In the genomic region with DNA sequence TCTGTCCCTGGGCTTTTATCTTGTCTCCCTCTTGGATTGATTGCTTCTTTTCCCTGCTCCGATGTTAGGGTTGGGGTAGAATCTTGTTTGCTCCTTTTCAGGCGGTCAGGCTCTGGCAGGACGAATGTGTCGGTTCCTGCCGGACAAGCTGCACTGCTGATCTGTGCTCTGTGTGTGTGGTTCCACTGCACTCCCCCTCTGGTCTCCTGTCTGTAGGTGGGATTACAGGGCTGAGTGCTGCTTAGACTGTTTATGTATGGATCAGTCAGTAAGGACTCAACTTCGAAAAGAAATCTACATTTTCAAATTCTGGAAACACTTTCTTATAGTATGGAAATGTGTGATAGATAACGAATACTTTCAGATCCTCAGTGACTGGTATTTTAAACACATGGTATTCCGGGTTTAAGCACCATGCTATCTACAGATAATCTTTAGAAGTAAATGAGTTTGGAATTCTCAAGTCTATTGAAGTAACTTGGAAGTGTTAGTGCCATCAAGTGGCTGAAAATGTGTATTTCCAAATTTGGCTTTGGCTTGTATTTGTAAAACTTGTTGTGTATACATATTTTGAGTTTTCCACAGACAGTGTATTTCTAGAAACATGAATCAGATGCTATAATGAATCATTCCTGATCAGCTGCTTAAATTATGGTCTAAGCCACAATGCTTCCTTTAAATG, we compare ENCODE assay signal across 15 mouse cellular contexts. TPM values are rescaled to one million over a fixed set of nuclear protein-coding genes. Genes with fewer than 3 reads are reported as not detected.
DNase-seq lines count a peak whose midpoint lies in the region; ATAC-seq and TF ChIP-seq lines count a peak whose summit lies in the region.
"Had no signal": no experiment of that assay in that cellular context is flagged by ENCODE, and none has a peak within 500 bp of the region (broad histone marks: within the 10 kb centered on the region; RNA-seq: fewer than 3 reads in every experiment).

No protein-coding gene starts in this region.

- peaks cover 3% of the 10 kb centered on the region for H3K36me3 ChIP-seq in embryonic facial prominence, embryonic 11.5 days (replicated peaks; ENCODE audit: control insufficient read depth, insufficient read depth, low read depth, low read length)
- H3K36me3 ChIP-seq in embryonic facial prominence, embryonic 10.5 days (replicated peaks) = peaks cover 85% of the 10 kb centered on the region
- H3K36me3 ChIP-seq in kidney, embryonic 15.5 days = peaks cover 72% of the 10 kb centered on the region

- POLR2A ChIA-PET in Patski (lab: Charles Lee) = no interaction called here

- TF ChIP-seq CTCF in Patski (IDR thresholded peaks at IDR 0.05) = peak; percentile 22

- H3K4me1 ChIP-seq in embryonic facial prominence, embryonic 11.5 days (ENCODE audit: control insufficient read depth, insufficient read depth, low read length) = no peaks in the 10 kb centered on the region
- no peaks in the 10 kb centered on the region for H3K4me1 ChIP-seq in embryonic facial prominence, embryonic 10.5 days
- H3K4me1 ChIP-seq in kidney, embryonic 15.5 days = no peaks in the 10 kb centered on the region
- H3K4me1 ChIP-seq: embryonic facial prominence, embryonic 12.5 days; heart, embryonic 12.5 days; hindbrain, embryonic 15.5 days had no signal

- no peak overlapping the region for H3K9ac ChIP-seq in embryonic facial prominence, embryonic 11.5 days (replicated peaks; ENCODE audit: low read length)
- H3K9ac ChIP-seq in kidney, embryonic 15.5 days = no peak overlapping the region
- H3K9ac ChIP-seq: embryonic facial prominence, embryonic 12.5 days; heart, embryonic 12.5 days; hindbrain, embryonic 15.5 days had no signal

- H3K4me3 ChIP-seq in embryonic facial prominence, embryonic 11.5 days (ENCODE audit: low read depth, low read length) = no peak overlapping the region
- no peak overlapping the region for H3K4me3 ChIP-seq in embryonic facial prominence, embryonic 10.5 days
- no peak overlapping the region for H3K4me3 ChIP-seq in kidney, embryonic 15.5 days (replicated peaks)
- H3K4me3 ChIP-seq: embryonic facial prominence, embryonic 12.5 days; heart, embryonic 12.5 days; hindbrain, embryonic 15.5 days had no signal

- H3K27ac ChIP-seq in embryonic facial prominence, embryonic 11.5 days (replicated peaks; ENCODE audit: low read depth, low read length) = no peak overlapping the region
- H3K27ac ChIP-seq in embryonic facial prominence, embryonic 10.5 days (replicated peaks) = no peak overlapping the region
- H3K27ac ChIP-seq in kidney, embryonic 15.5 days = no peak overlapping the region
- H3K27ac ChIP-seq: embryonic facial prominence, embryonic 12.5 days; hindbrain, embryonic 15.5 days had no signal

- H3K9me3 ChIP-seq in embryonic facial prominence, embryonic 11.5 days (replicated peaks; ENCODE audit: control insufficient read depth, low read length) = no peaks in the 10 kb centered on the region
- no peaks in the 10 kb centered on the region for H3K9me3 ChIP-seq in embryonic facial prominence, embryonic 10.5 days
- no peaks in the 10 kb centered on the region for H3K9me3 ChIP-seq in kidney, embryonic 15.5 days (replicated peaks)
- H3K9me3 ChIP-seq: embryonic facial prominence, embryonic 12.5 days; heart, embryonic 12.5 days; hindbrain, embryonic 15.5 days had no signal

- no peak overlapping the region for H3K4me2 ChIP-seq in embryonic facial prominence, embryonic 11.5 days (ENCODE audit: low read depth, low read length)
- H3K4me2 ChIP-seq in kidney, embryonic 15.5 days = no peak overlapping the region
- H3K4me2 ChIP-seq: embryonic facial prominence, embryonic 12.5 days; heart, embryonic 12.5 days; hindbrain, embryonic 15.5 days had no signal

- ATAC-seq in embryonic facial prominence, embryonic 11.5 days (replicated peaks; ENCODE audit: insufficient number of reproducible peaks, low FRiP score, low TSS enrichment, low read depth) = no peak
- 0 out of 2 replicates have a peak, but pooled peaks have one; percentile 40 for ATAC-seq in kidney, embryonic 15.5 days (replicated peaks; ENCODE audit: low FRiP score)
- no peak for ATAC-seq in Patski
- ATAC-seq: CD4-positive, CD25-positive, alpha-beta regulatory T cell, adult 4 months had no signal

- WGBS in embryonic facial prominence, embryonic 11.5 days = 90% methylated on average over 8 of the region's 8 CpGs
- 94% methylated on average over 8 of the region's 8 CpGs for WGBS in embryonic facial prominence, embryonic 10.5 days
- WGBS in kidney, embryonic 15.5 days = 92% methylated on average over 8 of the region's 8 CpGs

- DNase-seq in embryonic facial prominence, embryonic 11.5 days (ENCODE audit: low spot score) = peak; percentile 25
- DNase-seq in embryonic facial prominence, embryonic 10.5 days (ENCODE audit: low spot score) = no peak
- no peak for DNase-seq in kidney, adult 8-10 months
- peak; percentile 60 for DNase-seq in 3T3-L1 (ENCODE audit: low read depth, low spot score)
- no peak for DNase-seq in Patski (ENCODE audit: low read depth, low spot score)
- no peak for DNase-seq in testis, postnatal 14 days (ENCODE audit: low spot score)
- DNase-seq in thymus, postnatal 4 days = no peak
- DNase-seq: kidney, postnatal 25 days; left cerebral cortex, postnatal 4 days; lung, postnatal 14 days had no signal

- no peaks in the 10 kb centered on the region for H3K27me3 ChIP-seq in embryonic facial prominence, embryonic 11.5 days (ENCODE audit: control insufficient read depth, insufficient read depth, low read length)
- H3K27me3 ChIP-seq in embryonic facial prominence, embryonic 10.5 days (replicated peaks; ENCODE audit: low read depth, poor library complexity, severe bottlenecking) = no peaks in the 10 kb centered on the region
- no peaks in the 10 kb centered on the region for H3K27me3 ChIP-seq in kidney, embryonic 15.5 days
- no peaks in the 10 kb centered on the region for H3K27me3 ChIP-seq in Patski
- H3K27me3 ChIP-seq: embryonic facial prominence, embryonic 12.5 days; heart, embryonic 12.5 days; hindbrain, embryonic 15.5 days had no signal

- CTCF ChIA-PET in Patski (lab: Charles Lee) = no interaction called here

- in situ Hi-C loops in Patski (cut with MboI; ENCODE audit: low pct_unique_long_range_greater_than_20kb) = loop anchor here (5.0 to 25.0 kb wide), 3 partner anchors 769 to 1364 kb away; no protein-coding TSS in a partner anchor

RNA-seq across cellular contexts. Expression of a gene that starts 26.7 kb away (rescaled TPM):
- polyA plus RNA-seq in embryonic facial prominence, embryonic 11.5 days (2014; fragmentation: Nextera tagmentation; extraction: Ambion mirVana) = 20.7 and 23.2 TPM in 2 replicates
- 18.6 and 19.1 TPM in 2 replicates for polyA plus RNA-seq in embryonic facial prominence, embryonic 10.5 days (2016; fragmentation: Nextera tagmentation; extraction: Ambion mirVana)
- polyA plus RNA-seq in kidney, embryonic 15.5 days (2015; fragmentation: Nextera tagmentation; extraction: Ambion mirVana) = 17.6 and 17.7 TPM in 2 replicates
- 13.7 TPM for polyA plus RNA-seq in Patski (2021)

Comparison
In these comparisons a context has a peak if more than half of its experiments do, and no peak if none do; other contexts are left out.
1. DNase-seq: peak in embryonic facial prominence, embryonic 11.5 days (single experiment) and 3T3-L1 (single experiment); none in embryonic facial prominence, embryonic 10.5 days (single experiment), kidney, adult 8-10 months (0 of 2), Patski (single experiment), testis, postnatal 14 days (single experiment) and thymus, postnatal 4 days (single experiment).